Mouse (Mus musculus): ENCODE data around the gene Ptgfr. TPM values are rescaled to one million over a fixed set of nuclear protein-coding genes. Genes with fewer than 3 reads are reported as not detected.

The Ptgfr gene
- total RNA-seq, 2 experiments from 2014 or later, result 1.0 to 1.3 TPM

DNA sequence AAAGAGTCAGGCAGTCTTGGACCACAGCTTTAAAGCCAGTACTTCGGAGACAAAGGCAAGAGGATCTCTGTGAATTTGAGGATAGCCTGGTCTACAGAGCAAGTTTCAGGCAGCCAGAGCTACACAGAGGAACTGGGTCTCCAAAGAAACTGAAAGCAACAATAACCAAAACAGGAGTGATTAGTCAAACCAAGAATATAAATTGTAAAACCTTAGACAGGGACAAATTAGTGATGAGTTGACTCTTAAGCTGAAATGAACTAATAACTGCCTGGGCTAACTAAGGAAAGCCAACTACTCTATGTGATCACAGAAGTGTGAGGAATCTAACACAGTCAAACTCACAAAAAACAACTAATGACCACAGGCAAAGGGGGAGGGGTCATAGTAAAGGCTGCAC is 88.9 kb downstream of the Ptgfr start:
- no peak for DNase-seq (ENCODE audit: low spot score in 2 of 2)

Other genes starting within 250 kb of the Ptgfr start
- gene Ifi44, start 87.7 kb downstream of the Ptgfr start, total RNA-seq (2021), result not detected
- not detected for gene Ifi44l, start 74.7 kb downstream of the Ptgfr start, total RNA-seq (2021)